Mouse (Mus musculus): ENCODE results near the gene Gli1. TPM values are rescaled to one million over a fixed set of nuclear protein-coding genes. Genes with fewer than 3 reads are reported as not detected.

The Gli1 gene
- polyA plus RNA-seq, 1 experiment from 2014 or later: 1.3 TPM

DNA sequence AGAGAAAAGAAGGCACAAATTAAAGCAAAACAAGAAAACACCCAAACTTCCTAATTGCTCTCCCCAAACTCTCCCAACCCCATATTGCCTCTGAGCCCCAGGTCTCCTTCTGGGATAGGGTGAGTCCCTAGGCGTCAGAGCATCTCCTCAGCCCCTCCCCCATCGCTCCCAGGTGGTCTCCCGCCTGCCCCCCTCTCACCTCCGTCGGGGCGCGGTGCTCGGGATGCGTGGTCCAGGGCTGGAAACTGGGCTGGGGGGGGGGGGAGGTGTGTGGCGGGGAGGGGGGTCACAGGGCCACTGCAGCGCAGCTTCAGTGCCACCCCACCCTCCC lies 449 bp downstream of the Gli1 start:
- Histone ChIP-seq H3K9me3 (no peaks in the 10 kb centered on the region), H3K36me3 (no peaks in the 10 kb centered on the region), H3K4me2 (replicated peaks) (peak overlapping the region; percentile 66), H3K9ac (replicated peaks) (peak overlapping the region; percentile 3; the same call in 1 of the 2 replicates), H3K4me1 (replicated peaks) (peaks cover 38% of the 10 kb centered on the region), H3K4me3 (replicated peaks) (peak overlapping the region; percentile 34), H3K27ac (no peak overlapping the region), H3K27me3 (peaks cover 40% of the 10 kb centered on the region)
- no peak for ATAC-seq
- 0% methylated on average over 9 of the region's 11 CpGs for WGBS

DNA sequence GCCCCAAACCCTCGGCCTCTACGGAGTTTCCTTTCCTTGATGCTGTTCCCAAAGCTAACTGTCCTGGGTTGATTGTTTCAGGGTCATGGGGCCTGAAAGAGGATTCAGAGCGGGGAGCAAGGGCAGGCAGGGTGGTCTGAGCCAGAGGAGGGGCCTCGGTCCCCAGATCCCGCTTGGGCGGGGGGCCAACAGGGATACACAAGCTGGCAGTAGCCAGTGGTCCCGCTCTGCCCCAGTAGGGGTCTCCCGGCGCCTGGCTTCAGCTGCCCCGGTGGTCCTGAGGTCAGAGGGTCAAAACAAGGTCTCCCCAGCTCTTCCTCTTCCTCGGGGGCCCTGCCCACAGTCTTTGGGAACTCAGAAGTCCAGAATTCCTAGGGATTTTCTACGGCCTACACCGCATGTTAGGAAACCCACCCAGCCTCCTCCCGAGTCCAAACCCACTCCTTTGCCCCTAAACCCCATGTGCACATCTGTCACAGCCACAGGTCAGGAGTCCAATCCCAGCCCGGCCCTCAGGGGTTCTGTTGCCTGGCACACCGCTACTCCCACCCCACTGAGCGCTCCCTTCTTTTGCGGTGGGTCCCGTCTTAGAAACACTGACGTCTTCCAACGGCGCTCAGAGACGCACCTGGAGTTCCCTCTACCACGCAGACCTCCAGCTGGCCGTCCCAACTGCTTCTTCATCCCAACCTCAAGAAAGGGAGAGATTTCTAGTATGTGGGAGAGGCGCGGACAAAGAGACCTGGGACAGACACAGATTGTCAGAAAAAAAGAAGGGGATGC lies 1.0 kb downstream of the Gli1 start:
- Histone ChIP-seq H3K4me1 (replicated peaks) (peaks cover 38% of the 10 kb centered on the region), H3K27ac (no peak overlapping the region), H3K4me2 (replicated peaks) (peak overlapping the region; percentile 66), H3K36me3 (no peaks in the 10 kb centered on the region), H3K27me3 (peaks cover 40% of the 10 kb centered on the region), H3K9ac (replicated peaks) (peak overlapping the region; percentile 48), H3K4me3 (replicated peaks) (peak overlapping the region; percentile 34), H3K9me3 (no peaks in the 10 kb centered on the region)
- WGBS: under 1% methylated on average over 27 of the region's 27 CpGs
- 0 out of 2 replicates have a peak, but pooled peaks have one; percentile 15 for ATAC-seq

DNA sequence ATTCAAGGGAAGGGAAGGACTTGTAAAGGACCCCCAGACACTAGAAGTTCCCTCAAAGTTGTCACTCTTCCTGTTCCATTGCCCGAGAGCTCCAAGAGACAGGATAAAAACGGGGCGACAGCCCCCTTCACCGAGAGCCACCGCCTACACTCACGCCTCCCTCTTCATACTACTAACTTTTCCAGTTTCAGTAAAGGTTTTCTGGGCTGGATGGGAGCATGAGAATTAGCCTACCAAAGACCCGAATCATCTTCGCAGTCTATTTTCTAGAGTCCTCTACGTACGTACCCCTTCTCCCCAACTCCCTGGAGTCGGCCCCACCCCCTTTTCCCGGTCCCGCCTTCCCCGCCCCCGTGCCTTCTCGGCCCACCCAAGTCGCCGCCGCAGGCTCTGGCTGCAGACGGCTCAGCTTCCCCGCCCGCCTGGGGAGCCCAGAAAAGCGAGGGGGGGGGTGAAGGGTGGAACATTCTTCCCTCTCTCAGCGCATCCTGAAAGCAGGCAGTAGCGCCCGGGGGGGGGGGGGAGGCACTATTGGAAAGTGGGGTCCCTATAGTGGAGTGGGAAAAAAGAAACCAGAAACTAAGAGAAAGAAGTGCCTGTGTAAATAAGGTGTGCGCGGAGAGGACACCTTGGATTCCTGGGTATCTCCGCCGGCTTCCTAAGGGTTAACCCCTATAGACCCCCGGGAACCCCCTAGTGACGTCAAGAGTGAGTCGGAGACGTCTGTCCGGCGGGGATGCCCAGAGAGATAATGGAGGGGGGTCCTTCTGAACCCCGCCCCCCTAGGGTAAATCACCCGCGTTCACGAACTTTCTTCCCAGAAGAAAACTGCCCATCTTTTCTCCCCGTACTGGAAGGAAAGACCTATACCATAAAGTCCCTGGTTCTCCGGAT lies 1.8 kb downstream of the Gli1 start:
- Histone ChIP-seq H3K9me3 (no peaks in the 10 kb centered on the region), H3K27ac (no peak overlapping the region), H3K4me3 (replicated peaks) (peak overlapping the region; percentile 34), H3K4me2 (replicated peaks) (peak overlapping the region; percentile 66), H3K9ac (replicated peaks) (peak overlapping the region; percentile 48), H3K4me1 (replicated peaks) (peaks cover 38% of the 10 kb centered on the region), H3K36me3 (no peaks in the 10 kb centered on the region), H3K27me3 (peaks cover 40% of the 10 kb centered on the region)
- ATAC-seq: 0 out of 2 replicates have a peak, but pooled peaks have one; percentile 11
- under 1% methylated on average over 39 of the region's 42 CpGs for WGBS

DNA sequence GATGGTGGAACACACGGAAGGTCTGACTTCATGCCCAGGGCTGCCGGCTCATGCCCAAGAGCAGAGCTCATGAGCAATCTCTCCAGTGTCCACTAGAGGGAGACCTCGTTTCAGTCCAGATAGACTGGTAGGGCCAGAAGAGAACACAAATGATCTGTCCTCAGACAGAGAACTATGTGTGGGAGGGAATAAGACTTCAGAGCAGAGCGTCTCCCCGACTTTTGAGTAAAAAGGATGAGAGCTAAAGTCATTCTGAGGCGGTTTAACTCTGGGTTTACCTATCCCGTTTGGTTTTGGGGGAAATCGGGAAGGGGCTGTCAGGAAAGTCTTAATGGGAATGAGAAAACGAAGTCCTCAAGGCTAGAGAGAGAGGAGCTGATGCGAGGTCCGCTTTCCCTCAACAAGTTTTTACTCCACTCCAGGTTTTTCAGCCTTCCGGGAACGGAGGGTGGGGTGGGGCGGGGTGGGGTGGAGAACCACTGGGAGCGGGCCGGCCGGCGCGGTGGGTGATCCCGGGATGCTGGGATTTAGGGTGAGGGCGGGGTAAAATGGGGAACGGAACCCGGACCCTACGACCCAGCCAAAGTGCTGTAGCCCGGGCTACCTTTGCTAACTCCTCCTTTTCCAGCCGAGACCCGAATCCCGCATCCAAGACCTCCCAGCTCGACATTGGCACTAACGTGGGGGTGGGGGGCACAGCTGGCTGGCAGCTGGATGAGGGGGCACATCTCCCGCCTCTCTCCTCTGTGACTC lies 2.7 kb downstream of the Gli1 start:
- H3K27ac ChIP-seq: no peak overlapping the region
- H3K4me2 ChIP-seq (replicated peaks): peak overlapping the region; percentile 66
- ATAC-seq: peak; percentile 80
- H3K4me3 ChIP-seq (replicated peaks): peak overlapping the region; percentile 34
- H3K9me3 ChIP-seq: no peaks in the 10 kb centered on the region
- H3K36me3 ChIP-seq: no peaks in the 10 kb centered on the region
- peaks cover 40% of the 10 kb centered on the region for H3K27me3 ChIP-seq
- under 1% methylated on average over 31 of the region's 31 CpGs for WGBS
- H3K4me1 ChIP-seq (replicated peaks): peaks cover 38% of the 10 kb centered on the region
- H3K9ac ChIP-seq (replicated peaks): 0 out of 2 replicates have a peak overlapping the region, but pooled peaks have one; percentile 36

DNA sequence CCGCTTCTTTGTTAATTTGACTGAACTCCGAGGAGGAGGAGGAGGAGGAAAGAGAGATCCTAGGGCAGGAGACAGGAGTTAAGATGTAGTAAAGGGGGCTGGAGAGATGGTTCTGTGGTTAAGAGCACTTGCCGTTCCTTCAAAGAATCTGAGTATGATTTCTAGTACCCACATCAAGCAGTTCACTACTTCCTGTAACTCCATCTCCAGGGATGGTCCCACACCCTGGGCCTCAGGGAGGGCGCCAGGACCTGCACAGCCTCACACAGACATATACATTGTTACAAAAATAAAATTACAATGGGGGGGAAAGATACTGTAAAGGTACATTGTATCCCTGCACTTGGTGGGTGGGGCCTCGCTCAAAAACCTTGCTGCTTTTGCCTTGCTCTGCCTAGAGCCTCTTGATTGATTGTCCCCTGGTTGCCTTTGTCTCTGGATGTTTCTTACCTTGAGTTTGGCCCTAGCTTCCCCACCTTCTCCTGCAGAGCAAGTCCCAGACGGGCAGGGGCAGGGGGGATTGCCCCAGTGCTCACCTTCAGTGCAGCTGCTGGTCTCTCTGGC lies 4.2 kb downstream of the Gli1 start:
- H3K27ac ChIP-seq: no peak overlapping the region
- H3K27me3 ChIP-seq: peaks cover 40% of the 10 kb centered on the region
- H3K4me1 ChIP-seq (replicated peaks): peaks cover 38% of the 10 kb centered on the region
- 89% methylated on average over 6 of the region's 6 CpGs for WGBS
- no peak overlapping the region for H3K4me2 ChIP-seq (replicated peaks)
- no peak for ATAC-seq
- no peaks in the 10 kb centered on the region for H3K36me3 ChIP-seq
- no peaks in the 10 kb centered on the region for H3K9me3 ChIP-seq
- H3K9ac ChIP-seq (replicated peaks): no peak overlapping the region
- H3K4me3 ChIP-seq (replicated peaks): no peak overlapping the region

DNA sequence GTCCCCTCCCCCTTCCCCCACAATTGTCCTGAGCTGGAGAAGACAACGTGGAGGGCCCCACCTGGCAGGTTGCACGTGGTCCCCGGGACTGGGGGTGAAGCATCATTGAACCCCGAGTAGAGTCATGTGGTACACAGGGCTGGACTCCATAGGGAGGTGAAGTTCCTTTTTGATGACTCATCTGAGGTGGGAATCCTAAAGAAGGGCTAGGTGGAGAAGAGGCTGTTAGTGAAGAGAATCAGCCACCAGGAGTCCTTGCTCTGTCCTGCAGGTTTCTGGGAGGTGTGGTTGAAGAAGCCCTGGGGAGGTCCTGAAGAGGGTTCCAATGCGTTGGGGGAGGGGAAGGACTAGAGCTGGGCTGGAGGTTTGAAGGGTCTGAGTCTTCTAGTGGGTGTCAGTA lies 4.8 kb downstream of the Gli1 start:
- no peak overlapping the region for H3K9ac ChIP-seq (replicated peaks)
- H3K4me3 ChIP-seq (replicated peaks): no peak overlapping the region
- no peak overlapping the region for H3K27ac ChIP-seq
- WGBS: 76% methylated on average over 5 of the region's 5 CpGs
- no peak for ATAC-seq
- no peaks in the 10 kb centered on the region for H3K9me3 ChIP-seq
- H3K4me1 ChIP-seq (replicated peaks): peaks cover 31% of the 10 kb centered on the region
- H3K27me3 ChIP-seq: peaks cover 33% of the 10 kb centered on the region
- no peak overlapping the region for H3K4me2 ChIP-seq (replicated peaks)
- H3K36me3 ChIP-seq: no peaks in the 10 kb centered on the region

DNA sequence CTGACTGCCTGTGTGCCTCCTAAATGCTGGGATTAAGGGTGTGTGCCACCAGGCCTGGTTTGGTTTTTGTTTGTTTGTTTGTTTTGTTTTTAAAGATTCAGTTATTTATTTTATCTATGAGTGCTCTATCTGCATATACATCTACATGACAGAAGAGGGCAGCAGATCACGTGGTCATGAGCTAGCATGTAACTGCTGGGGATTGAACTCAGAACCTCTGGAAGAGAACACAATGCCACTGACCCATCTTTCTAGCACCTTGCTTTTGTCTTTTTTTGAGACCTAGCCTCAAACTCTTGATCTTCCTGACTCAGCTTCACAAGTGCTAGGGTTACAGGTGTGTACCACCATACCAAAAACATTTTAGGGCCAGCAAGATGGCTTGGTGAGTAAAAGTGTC lies 6.5 kb downstream of the Gli1 start:
- Histone ChIP-seq H3K36me3 (no peaks in the 10 kb centered on the region), H3K9ac (replicated peaks) (no peak overlapping the region), H3K4me3 (replicated peaks) (no peak overlapping the region), H3K4me2 (replicated peaks) (no peak overlapping the region), H3K9me3 (no peaks in the 10 kb centered on the region), H3K27me3 (peaks cover 23% of the 10 kb centered on the region), H3K27ac (no peak overlapping the region), H3K4me1 (replicated peaks) (peaks cover 14% of the 10 kb centered on the region)
- WGBS: 81% methylated on average over 1 of the region's 1 CpGs
- no peak for ATAC-seq

DNA sequence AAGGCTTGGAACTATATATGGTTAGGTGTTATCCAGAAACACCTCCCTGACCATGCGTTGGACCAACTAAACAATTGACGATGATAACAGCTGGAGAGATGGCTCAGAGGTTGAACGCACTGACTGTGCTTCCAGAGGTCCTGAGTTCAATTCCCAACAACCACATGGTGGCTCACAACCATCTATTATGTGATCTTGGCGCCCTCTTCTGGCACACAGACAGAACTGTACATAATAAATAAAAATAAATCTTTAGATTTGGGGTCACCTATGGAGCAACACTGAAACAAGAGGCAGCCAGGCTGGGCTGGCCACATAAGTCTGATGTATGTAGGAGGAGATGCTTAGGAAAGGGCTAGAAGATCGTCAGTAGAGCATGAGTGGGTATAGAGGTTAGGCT lies 8.6 kb downstream of the Gli1 start:
- WGBS: 67% methylated on average over 5 of the region's 5 CpGs

DNA sequence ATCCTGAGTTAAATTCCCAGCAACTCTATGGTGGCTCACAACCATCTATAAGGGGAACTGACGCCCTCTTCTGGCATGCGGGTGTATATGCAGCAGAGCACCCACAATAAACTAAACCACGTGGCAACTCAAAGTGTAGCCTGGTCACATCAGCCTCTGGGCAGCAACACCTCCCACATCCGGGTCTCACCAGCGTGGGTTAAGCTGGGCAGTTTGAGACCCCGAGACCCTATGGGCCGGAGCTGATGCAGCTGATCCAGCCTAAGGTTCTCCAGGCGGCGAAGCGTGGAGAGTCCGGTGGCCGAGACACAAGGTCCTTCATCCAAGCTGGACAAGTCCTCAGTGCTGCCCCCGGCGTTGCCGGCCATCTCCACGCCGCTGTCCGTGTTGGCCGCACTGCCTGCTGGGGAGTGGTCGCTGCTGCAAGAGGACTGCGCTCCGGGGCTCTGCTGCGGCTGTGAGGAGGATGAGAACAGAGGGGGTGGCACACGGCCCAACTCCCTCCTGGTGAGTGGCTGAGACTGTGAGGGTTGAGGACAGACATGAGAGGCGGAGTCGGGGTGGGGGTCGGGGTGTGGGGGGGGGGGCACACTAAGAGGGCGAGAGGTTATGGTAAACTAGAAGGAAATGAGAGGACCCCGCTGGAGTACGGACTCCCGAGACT lies 9.4 kb downstream of the Gli1 start:
- Histone ChIP-seq H3K27ac (no peak overlapping the region), H3K9me3 (no peaks in the 10 kb centered on the region), H3K36me3 (no peaks in the 10 kb centered on the region), H3K4me2 (replicated peaks) (peak overlapping the region; percentile 51), H3K4me3 (replicated peaks) (peak overlapping the region; percentile 21), H3K27me3 (peaks cover 35% of the 10 kb centered on the region), H3K4me1 (replicated peaks) (no peaks in the 10 kb centered on the region), H3K9ac (replicated peaks) (peak overlapping the region; percentile 55)
- 33% methylated on average over 29 of the region's 31 CpGs for WGBS
- peak; percentile 62; the same call in 1 of the 2 replicates for ATAC-seq

More for the DNA sequence above, 8.6 kb downstream of the Gli1 start:
- Histone ChIP-seq H3K4me1 (replicated peaks) (no peaks in the 10 kb centered on the region), H3K4me3 (replicated peaks) (no peak overlapping the region), H3K27ac (no peak overlapping the region), H3K4me2 (replicated peaks) (no peak overlapping the region), H3K36me3 (no peaks in the 10 kb centered on the region), H3K9me3 (no peaks in the 10 kb centered on the region), H3K27me3 (peaks cover 33% of the 10 kb centered on the region), H3K9ac (replicated peaks) (no peak overlapping the region)
- no peak for ATAC-seq

DNA sequence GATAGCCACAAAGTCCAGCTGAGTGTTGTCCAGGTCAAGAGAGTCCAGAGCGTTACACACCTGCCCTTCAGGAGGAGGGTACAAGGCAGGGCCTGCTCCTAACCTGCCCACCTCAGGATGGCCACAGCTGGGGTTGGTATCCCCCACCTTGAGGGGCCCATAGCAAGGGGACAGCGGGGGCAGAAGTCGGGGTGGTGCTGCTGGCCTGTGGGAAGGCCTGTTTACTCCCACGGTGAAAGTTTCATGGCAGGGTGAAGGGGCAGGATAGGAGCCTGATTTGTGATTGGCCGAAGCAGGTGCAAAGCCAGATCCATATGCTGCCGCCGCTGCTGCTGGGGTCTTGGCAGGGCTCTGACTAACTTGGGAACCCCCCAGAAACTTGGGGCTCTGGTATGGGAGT lies 11.6 kb downstream of the Gli1 start:
- Histone ChIP-seq H3K4me2 (replicated peaks) (no peak overlapping the region), H3K4me1 (replicated peaks) (peaks cover 13% of the 10 kb centered on the region), H3K27me3 (peaks cover 57% of the 10 kb centered on the region), H3K36me3 (no peaks in the 10 kb centered on the region), H3K27ac (no peak overlapping the region), H3K9ac (replicated peaks) (no peak overlapping the region), H3K9me3 (no peaks in the 10 kb centered on the region), H3K4me3 (replicated peaks) (no peak overlapping the region)
- ATAC-seq: no peak
- WGBS: 77% methylated on average over 7 of the region's 7 CpGs

DNA sequence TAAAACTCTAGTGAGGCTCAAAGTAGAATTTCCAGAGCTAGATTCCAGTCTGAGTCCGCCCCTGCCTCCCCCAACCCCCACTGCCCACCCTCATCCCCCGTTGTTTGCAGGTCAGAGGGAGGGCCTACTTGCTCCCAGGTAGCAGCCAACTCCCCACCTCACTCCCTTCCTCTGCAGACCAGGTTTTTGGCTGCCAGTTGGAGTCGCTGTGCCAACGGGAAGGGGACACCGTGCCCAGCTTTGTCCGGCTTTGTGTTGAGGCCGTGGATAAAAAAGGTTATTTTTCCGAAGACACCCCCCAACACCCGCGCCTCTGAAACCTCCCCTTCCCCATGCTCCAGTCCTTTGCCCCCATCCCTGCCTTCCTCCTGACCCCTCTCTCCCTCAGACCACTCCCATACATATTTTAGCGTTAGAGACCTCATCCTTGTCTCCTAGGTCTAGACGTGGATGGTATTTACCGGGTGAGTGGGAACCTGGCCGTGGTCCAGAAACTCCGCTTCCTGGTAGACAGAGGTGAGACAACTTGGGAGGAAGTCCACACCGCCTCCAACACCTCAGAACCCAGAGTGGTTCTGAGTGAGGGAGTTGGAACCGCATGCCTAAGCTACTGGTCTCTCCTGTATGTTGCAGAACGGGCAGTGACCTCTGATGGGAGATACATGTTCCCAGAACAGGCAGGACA lies 14.2 kb downstream of the Gli1 start:
- no peak overlapping the region for H3K27ac ChIP-seq
- no peaks in the 10 kb centered on the region for H3K9me3 ChIP-seq
- ATAC-seq: no peak
- peaks cover 83% of the 10 kb centered on the region for H3K27me3 ChIP-seq
- no peaks in the 10 kb centered on the region for H3K36me3 ChIP-seq
- WGBS: 49% methylated on average over 18 of the region's 18 CpGs
- H3K4me2 ChIP-seq (replicated peaks): no peak overlapping the region
- H3K4me1 ChIP-seq (replicated peaks): peaks cover 13% of the 10 kb centered on the region
- no peak overlapping the region for H3K9ac ChIP-seq (replicated peaks)
- no peak overlapping the region for H3K4me3 ChIP-seq (replicated peaks)
